Mouse (Mus musculus) limb, embryonic 13.5 days (tissue): ENCODE results near the gene Mars2. TPM values are rescaled to one million over a fixed set of nuclear protein-coding genes. Genes with fewer than 3 reads are reported as not detected.
A peak's percentile ranks its signal among the peaks of the same experiment; 100 is the strongest.

ENCODE experiments used
- ATAC-seq: fragments of 200-750 bp; cut with Nextera tagmentation; 2 replicates; pipeline ENCODE4 v1.8.0; 2017; ENCODE audit warnings: low read depth, moderate number of reproducible peaks, moderate TSS enrichment; ENCODE audit not compliant: low FRiP score
- H3K27ac ChIP-seq: fragments of 300-500 bp; sonication (generic); 2 replicates; pipeline ENCODE4 v1.5.1; 2015; ENCODE audit warnings: inconsistent platforms, mild to moderate bottlenecking, moderate library complexity
- H3K27me3 ChIP-seq: fragments of 300-500 bp; sonication (generic); 2 replicates; pipeline ENCODE4 v1.6.1; 2015; ENCODE audit warnings: mild to moderate bottlenecking, inconsistent platforms
- H3K36me3 ChIP-seq: fragments of 300-500 bp; sonication (generic); 2 replicates; pipeline ENCODE4 v1.6.1; 2015; ENCODE audit warnings: inconsistent platforms, mild to moderate bottlenecking, moderate library complexity
- H3K4me1 ChIP-seq: fragments of 300-500 bp; sonication (generic); 2 replicates; pipeline ENCODE4 v1.6.1; 2015; ENCODE audit warnings: inconsistent platforms
- H3K4me2 ChIP-seq: fragments of 300-500 bp; sonication (generic); replicated peaks from 2 replicates; pipeline ENCODE4 v1.6.1; 2015; ENCODE audit warnings: inconsistent platforms, mild to moderate bottlenecking, moderate library complexity
- H3K4me3 ChIP-seq: fragments of 300-500 bp; sonication (generic); 2 replicates; pipeline ENCODE4 v1.5.1; 2015; ENCODE audit warnings: moderate library complexity, mild to moderate bottlenecking, inconsistent platforms
- H3K9ac ChIP-seq: fragments of 300-500 bp; sonication (generic); 2 replicates; pipeline ENCODE4 v1.6.1; 2015; ENCODE audit warnings: mild to moderate bottlenecking, inconsistent platforms
- H3K9me3 ChIP-seq: fragments of 300-500 bp; sonication (generic); 2 replicates; pipeline ENCODE4 v1.6.1; 2016; ENCODE audit warnings: inconsistent platforms
- WGBS: fragments of 180-500 bp; shearing (Covaris S2); methylation state at CpG from one replicate; pipeline ENCODE4 v1.1.7; 2015; 5-methylcytosine and 5-hydroxymethylcytosine counted together
- polyA plus RNA-seq: library from polyadenylated mRNA; unstranded; fragments of >200 nt; fragmentation: Nextera tagmentation; extraction: Ambion mirVana; gene quantifications from 2 replicates; pipeline ENCODE4 v1.2.1, GENCODE M21; 2015

Mars2 gene
- polyA plus RNA-seq, 1 experiment from 2014 or later, result 2.7 TPM

- peak within 1 kb of the TSS; percentile 93 for H3K27ac ChIP-seq
- H3K9ac ChIP-seq, result peak within 1 kb of the TSS; percentile 80
- H3K4me2 ChIP-seq, result peak within 1 kb of the TSS; percentile 63
- ATAC-seq, result peak; percentile 66; the same call in 1 of the 2 replicates
- no peaks in the 10 kb centered on the region for H3K27me3 ChIP-seq
- H3K36me3 ChIP-seq, result no peaks in the 10 kb centered on the region; the same call in 1 of the 2 replicates
- no peaks in the 10 kb centered on the region for H3K9me3 ChIP-seq
- H3K4me3 ChIP-seq, result peak within 1 kb of the TSS; percentile 64
- WGBS, result 1% methylated on average over 26 of the region's 26 CpGs
- peaks cover 37% of the 10 kb centered on the region for H3K4me1 ChIP-seq
Measured at GRCm38 (mm10) chr1:55226011-55226857, 10.7 kb upstream of the Mars2 start, which contains the start of gene Rftn2. TSS of gene Rftn2 (minus strand) at chr1:55226782.

GRCm38 (mm10) chr1:55227376-55227775 lies 9.6 kb upstream of the Mars2 start:
- H3K4me3 ChIP-seq, result peak overlapping the region; percentile 17
- peak overlapping the region; percentile 49 for H3K4me2 ChIP-seq
- no peak overlapping the region for H3K27ac ChIP-seq
- 19% methylated on average over 1 of the region's 1 CpGs for WGBS
- ATAC-seq, result no peak
- H3K27me3 ChIP-seq, result no peaks in the 10 kb centered on the region
- no peaks in the 10 kb centered on the region for H3K36me3 ChIP-seq
- peaks cover 26% of the 10 kb centered on the region for H3K4me1 ChIP-seq
- H3K9ac ChIP-seq, result no peak overlapping the region
- H3K9me3 ChIP-seq, result no peaks in the 10 kb centered on the region

- no peaks in the 10 kb centered on the region for H3K27me3 ChIP-seq
- H3K9ac ChIP-seq, result no peak overlapping the region
- no peak for ATAC-seq
- H3K4me1 ChIP-seq, result peaks cover 16% of the 10 kb centered on the region
- no peak overlapping the region for H3K4me3 ChIP-seq
- H3K9me3 ChIP-seq, result no peaks in the 10 kb centered on the region
- no peak overlapping the region for H3K27ac ChIP-seq
- 88% methylated on average over 8 of the region's 8 CpGs for WGBS
- no peaks in the 10 kb centered on the region for H3K36me3 ChIP-seq
- no peak overlapping the region for H3K4me2 ChIP-seq
Measured at GRCm38 (mm10) chr1:55228256-55228884, 8.6 kb upstream of the Mars2 start.

GRCm38 (mm10) chr1:55234910-55235520 lies 2.0 kb upstream of the Mars2 start:
- H3K27me3 ChIP-seq, result no peaks in the 10 kb centered on the region
- H3K4me2 ChIP-seq, result no peak overlapping the region
- H3K36me3 ChIP-seq, result no peaks in the 10 kb centered on the region
- WGBS, result 52% methylated on average over 16 of the region's 16 CpGs
- no peak overlapping the region for H3K27ac ChIP-seq
- ATAC-seq, result no peak
- H3K9ac ChIP-seq, result no peak overlapping the region
- H3K4me3 ChIP-seq, result no peak overlapping the region
- peaks cover 17% of the 10 kb centered on the region for H3K4me1 ChIP-seq
- H3K9me3 ChIP-seq, result no peaks in the 10 kb centered on the region

- Histone ChIP-seq H3K4me3 (peak overlapping the region; percentile 83), H3K4me2 (peak overlapping the region; percentile 98), H3K27me3 (no peaks in the 10 kb centered on the region), H3K36me3 (no peaks in the 10 kb centered on the region), H3K27ac (no peak overlapping the region), H3K9ac (peak overlapping the region; percentile 57), H3K9me3 (no peaks in the 10 kb centered on the region), H3K4me1 (peaks cover 31% of the 10 kb centered on the region)
- no peak for ATAC-seq
- 39% methylated on average over 5 of the region's 5 CpGs for WGBS
Measured at GRCm38 (mm10) chr1:55236487-55236886, 490 bp upstream of the Mars2 start.

- Histone ChIP-seq H3K36me3 (no peaks in the 10 kb centered on the region), H3K4me3 (peak overlapping the region; percentile 83), H3K4me2 (peak overlapping the region; percentile 98), H3K9me3 (no peaks in the 10 kb centered on the region), H3K27me3 (no peaks in the 10 kb centered on the region), H3K9ac (peak overlapping the region; percentile 80), H3K4me1 (peaks cover 37% of the 10 kb centered on the region), H3K27ac (peak overlapping the region; percentile 23; the same call in 1 of the 2 replicates)
- WGBS, result under 1% methylated on average over 23 of the region's 23 CpGs
- no peak for ATAC-seq
Measured at GRCm38 (mm10) chr1:55237643-55238161, 725 bp downstream of the Mars2 start.

GRCm38 (mm10) chr1:55238496-55238895 lies 1.5 kb downstream of the Mars2 start:
- Histone ChIP-seq H3K27me3 (no peaks in the 10 kb centered on the region), H3K36me3 (no peaks in the 10 kb centered on the region), H3K4me2 (peak overlapping the region; percentile 98), H3K4me3 (peak overlapping the region; percentile 83), H3K9ac (peak overlapping the region; percentile 80), H3K4me1 (peaks cover 37% of the 10 kb centered on the region), H3K9me3 (no peaks in the 10 kb centered on the region), H3K27ac (no peak overlapping the region)
- no peak for ATAC-seq
- WGBS, result 21% methylated on average over 13 of the region's 13 CpGs

GRCm38 (mm10) chr1:55239237-55239636 lies 2.3 kb downstream of the Mars2 start:
- H3K27ac ChIP-seq, result no peak overlapping the region
- no peaks in the 10 kb centered on the region for H3K36me3 ChIP-seq
- H3K4me1 ChIP-seq, result peaks cover 37% of the 10 kb centered on the region
- WGBS, result 2% methylated on average over 1 of the region's 1 CpGs
- peak overlapping the region; percentile 98 for H3K4me2 ChIP-seq
- no peak overlapping the region for H3K9ac ChIP-seq
- ATAC-seq, result no peak
- H3K9me3 ChIP-seq, result no peaks in the 10 kb centered on the region
- no peaks in the 10 kb centered on the region for H3K27me3 ChIP-seq
- H3K4me3 ChIP-seq, result peak overlapping the region; percentile 83

- Histone ChIP-seq H3K4me3 (no peak overlapping the region), H3K27ac (no peak overlapping the region), H3K9ac (no peak overlapping the region), H3K4me2 (no peak overlapping the region), H3K27me3 (no peaks in the 10 kb centered on the region), H3K9me3 (no peaks in the 10 kb centered on the region), H3K4me1 (peaks cover 7% of the 10 kb centered on the region; the same call in 1 of the 2 replicates), H3K36me3 (no peaks in the 10 kb centered on the region)
- WGBS, result 60% methylated on average over 2 of the region's 2 CpGs
- no peak for ATAC-seq
Measured at GRCm38 (mm10) chr1:55246374-55246773, 9.4 kb downstream of the Mars2 start.

GRCm38 (mm10) chr1:55264385-55264784 lies 27.4 kb downstream of the Mars2 start:
- Histone ChIP-seq H3K4me3 (no peak overlapping the region), H3K4me2 (no peak overlapping the region), H3K9me3 (no peaks in the 10 kb centered on the region), H3K9ac (no peak overlapping the region), H3K27ac (no peak overlapping the region), H3K4me1 (no peaks in the 10 kb centered on the region), H3K36me3 (no peaks in the 10 kb centered on the region), H3K27me3 (no peaks in the 10 kb centered on the region)
- WGBS, result 28% methylated on average over 2 of the region's 2 CpGs
- ATAC-seq, result no peak

GRCm38 (mm10) chr1:55265447-55265846 lies 28.5 kb downstream of the Mars2 start:
- Histone ChIP-seq H3K27me3 (no peaks in the 10 kb centered on the region), H3K9ac (no peak overlapping the region), H3K36me3 (no peaks in the 10 kb centered on the region), H3K4me1 (no peaks in the 10 kb centered on the region), H3K4me2 (no peak overlapping the region), H3K27ac (no peak overlapping the region), H3K9me3 (no peaks in the 10 kb centered on the region), H3K4me3 (no peak overlapping the region)
- no peak for ATAC-seq
- 73% methylated on average over 2 of the region's 2 CpGs for WGBS

- Histone ChIP-seq H3K4me3 (no peak overlapping the region), H3K36me3 (no peaks in the 10 kb centered on the region), H3K27ac (no peak overlapping the region), H3K27me3 (no peaks in the 10 kb centered on the region), H3K4me1 (no peaks in the 10 kb centered on the region), H3K9me3 (no peaks in the 10 kb centered on the region), H3K9ac (no peak overlapping the region), H3K4me2 (no peak overlapping the region)
- no peak for ATAC-seq
- 82% methylated on average over 9 of the region's 9 CpGs for WGBS
Measured at GRCm38 (mm10) chr1:55279081-55279480, 42.1 kb downstream of the Mars2 start.
